Mouse (Mus musculus) CH12.LX (cell line): ENCODE results near the gene Lima1. TPM values are rescaled to one million over a fixed set of nuclear protein-coding genes. Genes with fewer than 3 reads are reported as not detected.
A peak's percentile ranks its signal among the peaks of the same experiment; 100 is the strongest.

Source experiments
- DNase-seq: peaks from one replicate; pipeline ENCODE4 v3.0.0-alpha.2; 2013; ENCODE audit errors: extremely low read depth
- H3K27ac ChIP-seq: 2 replicates; pipeline ENCODE4 v1.5.1; 2012; ENCODE audit warnings: low read depth, mild to moderate bottlenecking, control low read depth, moderate library complexity; ENCODE audit not compliant: insufficient read depth
- H3K27me3 ChIP-seq: replicated peaks from 2 replicates; pipeline ENCODE3; 2012; ENCODE audit warnings: inconsistent platforms
- H3K36me3 ChIP-seq, 2 experiments: replicated peaks in 1 of 2; 2 replicates each; pipeline versions ENCODE3 to v1.6.1; 2012; ENCODE audit warnings: inconsistent platforms in 1 of 2, low read length in 1 of 2, mild to moderate bottlenecking in 1 of 2, mixed read lengths in 1 of 2, moderate library complexity in 1 of 2; ENCODE audit not compliant: control insufficient read depth in 1 of 2, insufficient read depth in 1 of 2
- H3K4me1 ChIP-seq, 2 experiments: 2 replicates each; pipeline ENCODE4 v1.6.1; 2012; ENCODE audit warnings: inconsistent platforms in 1 of 2, moderate library complexity in 1 of 2; ENCODE audit not compliant: insufficient read depth in 2 of 2, control insufficient read depth in 1 of 2
- H3K4me2 ChIP-seq: 2 replicates; pipeline ENCODE4 v1.6.1; 2012; ENCODE audit warnings: low read depth, mild to moderate bottlenecking, control low read depth; ENCODE audit not compliant: poor library complexity, insufficient read depth, severe bottlenecking
- H3K4me3 ChIP-seq, 3 experiments: fragments of 150-350 bp in 1 of 3; sonication (generic) in 1 of 3; replicated peaks in 1 of 3; 2 replicates each; pipeline versions ENCODE3 to v1.5.1; 2011 to 2012; ENCODE audit warnings: low read depth in 2 of 3, low read length in 2 of 3, mild to moderate bottlenecking in 2 of 3, moderate library complexity in 2 of 3, control low read depth in 1 of 3, improper control_type of control experiment in 1 of 3, inconsistent platforms in 1 of 3, mixed read lengths in 1 of 3; ENCODE audit not compliant: poor library complexity in 1 of 3
- H3K79me2 ChIP-seq: replicated peaks from 2 replicates; pipeline ENCODE4 v1.6.1; 2012; ENCODE audit warnings: mild to moderate bottlenecking, moderate library complexity; ENCODE audit not compliant: control insufficient read depth, poor library complexity, insufficient read depth, severe bottlenecking; ENCODE audit errors: extremely low read depth
- H3K9ac ChIP-seq: 2 replicates; pipeline ENCODE4 v1.6.1; 2012; ENCODE audit warnings: low read depth, mild to moderate bottlenecking, control low read depth, moderate library complexity; ENCODE audit not compliant: insufficient read depth
- H3K9me3 ChIP-seq: replicated peaks from 2 replicates; pipeline ENCODE3; 2012; ENCODE audit warnings: low read length, inconsistent platforms, mixed read lengths
- BHLHE40 ChIP-seq: IDR thresholded peaks from 2 replicates; pipeline ENCODE4 v1.6.1; 2011; ENCODE audit warnings: mild to moderate bottlenecking, low read depth, low read length, improper control_type of control experiment
- CHD1 ChIP-seq: IDR thresholded peaks from 2 replicates; pipeline ENCODE4 v1.6.1; 2012; ENCODE audit warnings: low read depth, low read length, improper control_type of control experiment, inconsistent platforms
- CTCF ChIP-seq, 2 experiments: IDR thresholded peaks in 1 of 2; conservative IDR thresholded peaks in 1 of 2; 2 replicates each; pipeline ENCODE4 v1.5.1; 2011 to 2012; ENCODE audit warnings: low read depth in 2 of 2, low read length in 2 of 2, improper control_type of control experiment in 1 of 2, inconsistent platforms in 1 of 2, mild to moderate bottlenecking in 1 of 2, moderate library complexity in 1 of 2
- E2F4 ChIP-seq: IDR thresholded peaks from 2 replicates; pipeline ENCODE4 v1.6.1; 2011; ENCODE audit warnings: low read depth, low read length, improper control_type of control experiment; ENCODE audit not compliant: insufficient replicate concordance
- ELF1 ChIP-seq: IDR thresholded peaks from 2 replicates; pipeline ENCODE4 v1.6.1; 2014; ENCODE audit warnings: low read depth, mild to moderate bottlenecking, inconsistent platforms, low read length, improper control_type of control experiment
- HCFC1 ChIP-seq: IDR thresholded peaks from 2 replicates; pipeline ENCODE4 v1.6.1; 2012; ENCODE audit warnings: low read depth, mild to moderate bottlenecking, inconsistent platforms, low read length, improper control_type of control experiment
- KAT2A ChIP-seq: IDR thresholded peaks from 2 replicates; pipeline ENCODE4 v1.6.1; 2012; ENCODE audit warnings: low read length, improper control_type of control experiment, inconsistent platforms; ENCODE audit not compliant: insufficient replicate concordance
- MAFK ChIP-seq: IDR thresholded peaks from 2 replicates; pipeline ENCODE4 v1.6.1; 2011; ENCODE audit warnings: low read length, improper control_type of control experiment; ENCODE audit not compliant: insufficient replicate concordance
- MAX ChIP-seq: IDR thresholded peaks from 2 replicates; pipeline ENCODE4 v1.6.1; 2011; ENCODE audit warnings: low read length, improper control_type of control experiment
- MAZ ChIP-seq: IDR thresholded peaks from 2 replicates; pipeline ENCODE4 v1.6.1; 2012; ENCODE audit warnings: low read depth, mild to moderate bottlenecking, inconsistent platforms, low read length, improper control_type of control experiment, moderate library complexity
- MXI1 ChIP-seq: IDR thresholded peaks from 2 replicates; pipeline ENCODE4 v1.6.1; 2011; ENCODE audit warnings: mild to moderate bottlenecking, low read depth, low read length, improper control_type of control experiment
- POLR2A ChIP-seq: IDR thresholded peaks from 2 replicates; pipeline ENCODE4 v1.6.1; 2011; ENCODE audit warnings: low read depth, mild to moderate bottlenecking, improper control_type of control experiment, low read length
- RCOR1 ChIP-seq: conservative IDR thresholded peaks from 2 replicates; pipeline ENCODE4 v1.6.1; 2012; ENCODE audit warnings: low read depth, mild to moderate bottlenecking, inconsistent platforms, low read length, improper control_type of control experiment
- SIN3A ChIP-seq: IDR thresholded peaks from 2 replicates; pipeline ENCODE4 v1.6.1; 2012; ENCODE audit warnings: low read length, improper control_type of control experiment, inconsistent platforms
- SMC3 ChIP-seq: IDR thresholded peaks from 2 replicates; pipeline ENCODE4 v1.6.1; 2011; ENCODE audit warnings: low read depth, low read length, improper control_type of control experiment
- ZC3H11A ChIP-seq: IDR thresholded peaks from 2 replicates; pipeline ENCODE4 v1.6.1; 2012; ENCODE audit warnings: low read depth, mild to moderate bottlenecking, inconsistent platforms, low read length, improper control_type of control experiment
- ZMIZ1 ChIP-seq: IDR thresholded peaks from 2 replicates; pipeline ENCODE4 v1.6.1; 2012; ENCODE audit warnings: low read depth, mild to moderate bottlenecking, inconsistent platforms, low read length, improper control_type of control experiment
- dilution Hi-C: fragments of 300-500 bp; cut with MboI; formaldehyde crosslinking; loops from 2 replicates; pipeline ENCODE4 v1.14.3; 2020; ENCODE audit warnings: low sequenced_read_pairs; ENCODE audit not compliant: extremely low pct_unique_long_range_greater_than_20kb, extremely low pct_ligation_motif_present
- in situ Hi-C: fragments of 300-500 bp; cut with MboI; formaldehyde crosslinking; loops from 3 replicates; pipeline ENCODE4 v1.14.3; 2019; ENCODE audit warnings: low sequenced_read_pairs, low pct_ligation_motif_present, low pct_unique_long_range_greater_than_20kb, mixed read lengths
- polyA plus RNA-seq: library from polyadenylated mRNA; unstranded; fragments of >175 nt; gene quantifications from 2 replicates; pipeline ENCODE4 v1.2.1, GENCODE M21; 2012; ENCODE audit warnings: low read depth; ENCODE audit not compliant: insufficient read length
- total RNA-seq, 2 experiments: library from RNA; depleted of rRNA; stranded (reverse); fragments of 300-350 nt in 1 of 2; fragments of >200 nt in 1 of 2; gene quantifications; 2 replicates each; pipeline ENCODE4 v1.2.3; 2012 to 2014

Gene Lima1
- total and polyA plus RNA-seq, 3 experiments = 10.3 to 26.9 (median 18.7) TPM

DNA sequence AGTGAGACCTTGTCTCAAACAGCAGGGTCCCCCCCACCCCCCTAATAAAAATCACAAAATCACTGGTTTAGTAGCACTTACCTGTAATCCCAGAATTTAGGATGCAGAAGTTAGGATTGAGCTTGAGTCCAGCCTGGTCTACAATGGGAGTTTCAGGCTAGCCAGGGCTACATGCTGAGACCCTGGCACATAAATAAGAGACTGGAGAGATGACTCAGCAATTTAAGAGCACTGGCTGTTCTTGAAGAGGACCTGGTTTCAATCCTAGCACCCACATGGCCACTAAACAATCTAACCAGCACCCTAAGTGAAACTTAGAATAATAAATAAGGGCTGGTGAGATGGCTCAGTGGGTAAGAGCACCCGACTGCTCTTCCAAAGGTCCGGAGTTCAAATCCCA, 144.1 kb downstream of the Lima1 start:
- H3K4me1 ChIP-seq = peaks cover 0 to 11% of the 10 kb centered on the region in 2 experiments; a peak in 2 of 4 replicates
- no peak overlapping the region for H3K4me2 ChIP-seq
- no peak for DNase-seq
- TF ChIP-seq RCOR1 (no peak), ELF1 (no peak), POLR2A (no peak), MAX (no peak), MAFK (peak; percentile 82)
- H3K9me3 ChIP-seq = peaks cover 4% of the 10 kb centered on the region
- no peak overlapping the region for H3K4me3 ChIP-seq
- peaks cover 27 to 73% of the 10 kb centered on the region in 2 experiments for H3K36me3 ChIP-seq
- H3K79me2 ChIP-seq = peaks cover 8% of the 10 kb centered on the region; the same call in 1 of the 2 replicates
- H3K27me3 ChIP-seq = no peaks in the 10 kb centered on the region
- dilution Hi-C loops (no loop called here), in situ Hi-C loops (no loop called here)
- no peak overlapping the region for H3K27ac ChIP-seq
- H3K9ac ChIP-seq = no peak overlapping the region

DNA sequence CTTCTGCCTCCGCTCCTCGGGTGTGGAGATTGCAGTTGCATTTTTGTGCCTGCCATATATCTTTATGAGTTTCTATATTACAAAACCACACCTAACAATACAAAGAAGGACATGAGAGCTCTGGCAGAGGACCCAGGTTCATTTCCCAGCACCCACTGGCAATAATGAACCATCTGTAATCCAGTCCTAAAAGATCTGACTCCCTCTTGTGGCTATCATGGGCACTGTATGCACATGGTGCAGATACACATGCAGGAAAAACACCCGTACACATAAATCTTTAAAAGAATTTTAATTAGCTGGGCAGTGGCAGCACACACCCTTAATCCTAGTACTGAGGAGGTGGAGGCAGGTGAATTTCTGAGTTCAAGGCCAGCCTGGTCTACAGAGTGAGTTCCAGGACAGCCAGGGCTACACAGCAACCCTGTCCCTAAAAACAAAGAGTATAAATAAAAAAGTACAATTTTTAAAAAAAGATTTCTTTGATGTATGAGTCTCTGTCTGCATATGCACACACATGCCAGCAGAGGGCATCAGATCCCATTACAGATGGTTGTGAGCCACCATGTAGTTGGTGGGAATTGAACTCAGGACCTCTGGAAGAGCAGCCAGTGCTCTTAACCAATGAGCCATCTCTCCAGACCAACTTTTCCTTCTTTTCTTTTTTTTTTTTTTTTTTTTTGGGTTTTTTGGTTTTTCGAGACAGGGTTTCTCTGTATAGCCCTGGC, 146.0 kb downstream of the Lima1 start:
- TF ChIP-seq SMC3 (peak; percentile 8; the same call in 1 of the 2 replicates), ZC3H11A (no peak), SIN3A (no peak), RCOR1 (no peak), CHD1 (no peak), CTCF (conservative IDR thresholded peaks at IDR 0.05 in 1 of 2, IDR thresholded peaks at IDR 0.05 in 1 of 2; ENCODE audit: low read depth in 2 of 2, low read length in 2 of 2) (peak in 1 of 2 experiments; percentile 26; a peak in 2 of 4 replicates), MAZ (no peak), KAT2A (no peak), BHLHE40 (no peak), MXI1 (no peak), POLR2A (no peak), E2F4 (no peak), HCFC1 (no peak), ZMIZ1 (no peak)
- peaks cover 4% of the 10 kb centered on the region for H3K9me3 ChIP-seq
- no peak overlapping the region for H3K27ac ChIP-seq
- no peak overlapping the region for H3K4me3 ChIP-seq
- no peak for DNase-seq
- dilution Hi-C loops = no loop called here
- H3K79me2 ChIP-seq = peaks cover 11% of the 10 kb centered on the region; the same call in 1 of the 2 replicates
- H3K9ac ChIP-seq = no peak overlapping the region
- H3K4me2 ChIP-seq = no peak overlapping the region
- in situ Hi-C loops = loop anchor here (5.0 kb wide), 2 partner anchors 43 to 178 kb away; partner anchors contain the start of gene Cers5
- no peaks in the 10 kb centered on the region for H3K27me3 ChIP-seq
- H3K36me3 ChIP-seq = peaks cover 16 to 55% of the 10 kb centered on the region in 2 experiments
- peaks cover 4 to 18% of the 10 kb centered on the region in 2 experiments; a peak in 2 of 4 replicates for H3K4me1 ChIP-seq

Other genes starting within 250 kb of the Lima1 start
- 97.9 and 108 TPM in 2 replicates for gene Racgap1, start 223.8 kb downstream of the Lima1 start, total RNA-seq (2012; rRNA removed)
- gene Racgap1, start 223.8 kb downstream of the Lima1 start, total RNA-seq (2014; rRNA removed) = 130 and 143 TPM in 2 replicates
- gene Racgap1, start 223.8 kb downstream of the Lima1 start, polyA plus RNA-seq = 131 and 151 TPM in 2 replicates
- gene Asic1, start 205.1 kb downstream of the Lima1 start, total RNA-seq (2012; rRNA removed) = 0.46 and 0.47 TPM in 2 replicates
- not detected in 2 replicates for gene Asic1, start 205.1 kb downstream of the Lima1 start, total RNA-seq (2014; rRNA removed)
- gene Asic1, start 205.1 kb downstream of the Lima1 start, polyA plus RNA-seq = 0.80 and 0.94 TPM in 2 replicates
- 17.9 and 19.9 TPM in 2 replicates for gene Smarcd1, start 173.3 kb downstream of the Lima1 start, total RNA-seq (2012; rRNA removed)
- gene Smarcd1, start 173.3 kb downstream of the Lima1 start, total RNA-seq (2014; rRNA removed) = 10.5 and 12.5 TPM in 2 replicates
- gene Smarcd1, start 173.3 kb downstream of the Lima1 start, polyA plus RNA-seq = 56.5 and 69.9 TPM in 2 replicates
- gene Gm17349, start 170.0 kb downstream of the Lima1 start, total RNA-seq (2012; rRNA removed) = 2.1 and 2.9 TPM in 2 replicates
- not detected in 2 replicates for gene Gm17349, start 170.0 kb downstream of the Lima1 start, total RNA-seq (2014; rRNA removed)
- not detected in 2 replicates for gene Gm17349, start 170.0 kb downstream of the Lima1 start, polyA plus RNA-seq
- gene Gpd1, start 157.9 kb downstream of the Lima1 start, total RNA-seq (2012; rRNA removed) = 0.17 and 0.25 TPM in 2 replicates
- gene Gpd1, start 157.9 kb downstream of the Lima1 start, total RNA-seq (2014; rRNA removed) = 0.12 and 0.24 TPM in 2 replicates
- 0.26 and 0.56 TPM in 2 replicates for gene Gpd1, start 157.9 kb downstream of the Lima1 start, polyA plus RNA-seq
- 112 and 140 TPM in 2 replicates for gene Cox14, start 149.8 kb downstream of the Lima1 start, total RNA-seq (2012; rRNA removed)
- gene Cox14, start 149.8 kb downstream of the Lima1 start, total RNA-seq (2014; rRNA removed) = 98.8 and 106 TPM in 2 replicates
- 119 and 140 TPM in 2 replicates for gene Cox14, start 149.8 kb downstream of the Lima1 start, polyA plus RNA-seq
- gene Cers5, start 102.6 kb downstream of the Lima1 start, total RNA-seq (2012; rRNA removed) = 45.0 and 48.9 TPM in 2 replicates
- 140 and 149 TPM in 2 replicates for gene Cers5, start 102.6 kb downstream of the Lima1 start, total RNA-seq (2014; rRNA removed)
- gene Cers5, start 102.6 kb downstream of the Lima1 start, polyA plus RNA-seq = 83.7 and 94.3 TPM in 2 replicates
- 0.08 TPM in 1 of 2 replicates, not detected in the other for gene Fam186a, start 91.6 kb upstream of the Lima1 start, total RNA-seq (2012; rRNA removed)
- gene Fam186a, start 91.6 kb upstream of the Lima1 start, total RNA-seq (2014; rRNA removed) = not detected in 2 replicates
- not detected in 2 replicates for gene Fam186a, start 91.6 kb upstream of the Lima1 start, polyA plus RNA-seq
- gene Larp4, start 94.6 kb upstream of the Lima1 start, total RNA-seq (2012; rRNA removed) = 96.3 and 113 TPM in 2 replicates
- gene Larp4, start 94.6 kb upstream of the Lima1 start, total RNA-seq (2014; rRNA removed) = 135 and 145 TPM in 2 replicates
- gene Larp4, start 94.6 kb upstream of the Lima1 start, polyA plus RNA-seq = 74.6 and 81.9 TPM in 2 replicates
- 15.1 and 16.7 TPM in 2 replicates for gene Dip2b, start 163.2 kb upstream of the Lima1 start, total RNA-seq (2012; rRNA removed)
- 13.0 and 15.7 TPM in 2 replicates for gene Dip2b, start 163.2 kb upstream of the Lima1 start, total RNA-seq (2014; rRNA removed)
- gene Dip2b, start 163.2 kb upstream of the Lima1 start, polyA plus RNA-seq = 14.3 and 18.2 TPM in 2 replicates